Mouse (Mus musculus): ENCODE measurements around the gene Tubb4a. TPM values are rescaled to one million over a fixed set of nuclear protein-coding genes. Genes with fewer than 3 reads are reported as not detected.
A peak's percentile ranks its signal among the peaks of the same experiment; 100 is the strongest.
"Not testable (repeated sequence)": the region's sequence is repeated elsewhere in the genome, so short reads cannot be mapped to it uniquely, and the experiment has no call there.

Gene Tubb4a
- total RNA-seq, 2 experiments from 2014 or later: 1.3 to 1.4 TPM

DNA sequence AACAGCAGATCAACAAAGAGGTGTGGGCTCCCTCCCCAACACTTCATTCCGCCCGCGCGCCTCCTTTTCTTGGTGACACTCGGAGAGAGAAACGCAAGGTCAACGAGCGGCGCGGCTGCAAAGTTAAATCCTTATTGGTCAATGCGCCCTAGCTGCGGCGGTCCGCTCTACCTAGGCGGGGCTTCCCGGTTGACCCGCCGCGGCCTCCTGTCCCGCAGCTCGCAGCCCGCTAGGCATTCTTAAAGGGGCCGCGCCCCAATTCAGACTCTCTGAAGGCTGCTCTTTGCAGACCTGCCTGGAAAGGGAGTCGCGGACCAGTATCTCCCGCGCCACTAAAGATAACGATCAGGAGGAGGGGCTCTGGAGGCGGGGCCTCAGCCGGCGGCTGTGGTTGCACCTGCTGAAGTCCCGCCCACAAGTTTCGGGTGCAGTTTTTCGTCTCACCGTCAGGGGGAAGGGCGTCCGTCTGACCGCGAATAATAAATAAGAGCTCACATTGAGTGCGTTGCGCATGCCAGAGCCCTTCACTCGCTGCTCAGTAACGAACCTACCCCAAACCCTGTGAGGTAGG, 27.3 kb downstream of the Tubb4a start:
- DNase-seq: peak; percentile 90 to 94
- intact Hi-C loops (cut with DNase I): loop anchor here (5.0 to 10.0 kb wide), 2 partner anchors 63 to 104 kb away; partner anchors contain the start of gene Alkbh7

DNA sequence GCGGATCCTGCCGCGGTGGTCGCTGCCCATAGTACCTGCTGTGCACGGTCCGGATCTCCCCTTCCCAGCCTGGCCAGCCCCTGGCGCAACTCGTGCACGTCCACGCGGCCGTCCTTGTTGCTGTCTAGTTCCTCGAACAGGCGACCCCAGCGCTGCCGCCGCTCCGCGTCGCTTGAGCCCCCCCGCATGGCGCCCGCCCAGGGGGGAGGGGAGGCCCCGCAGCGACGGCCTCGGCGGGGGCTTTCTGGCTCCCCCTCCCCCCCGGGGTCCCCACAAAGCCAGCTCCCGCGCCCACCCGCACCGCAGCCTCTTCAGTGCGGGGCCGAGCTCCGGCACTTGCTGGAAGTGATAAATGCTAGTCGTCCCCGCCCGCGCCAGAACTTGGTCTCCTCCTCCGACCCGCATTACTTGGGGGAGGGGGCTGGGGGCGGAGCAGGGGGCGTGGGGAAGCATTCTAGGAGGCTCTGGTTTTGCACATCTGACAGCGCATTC, 28.1 kb downstream of the Tubb4a start, which contains the start of gene Slc25a23:
TSS of gene Slc25a23 (minus strand) at position 378 of the 492 bp plus-strand sequence.
- intact Hi-C loops (cut with DNase I): loop anchor here (5.0 kb wide), 1 partner anchor 232 kb away; no protein-coding TSS in a partner anchor
- DNase-seq: peak; percentile 45 to 48

DNA sequence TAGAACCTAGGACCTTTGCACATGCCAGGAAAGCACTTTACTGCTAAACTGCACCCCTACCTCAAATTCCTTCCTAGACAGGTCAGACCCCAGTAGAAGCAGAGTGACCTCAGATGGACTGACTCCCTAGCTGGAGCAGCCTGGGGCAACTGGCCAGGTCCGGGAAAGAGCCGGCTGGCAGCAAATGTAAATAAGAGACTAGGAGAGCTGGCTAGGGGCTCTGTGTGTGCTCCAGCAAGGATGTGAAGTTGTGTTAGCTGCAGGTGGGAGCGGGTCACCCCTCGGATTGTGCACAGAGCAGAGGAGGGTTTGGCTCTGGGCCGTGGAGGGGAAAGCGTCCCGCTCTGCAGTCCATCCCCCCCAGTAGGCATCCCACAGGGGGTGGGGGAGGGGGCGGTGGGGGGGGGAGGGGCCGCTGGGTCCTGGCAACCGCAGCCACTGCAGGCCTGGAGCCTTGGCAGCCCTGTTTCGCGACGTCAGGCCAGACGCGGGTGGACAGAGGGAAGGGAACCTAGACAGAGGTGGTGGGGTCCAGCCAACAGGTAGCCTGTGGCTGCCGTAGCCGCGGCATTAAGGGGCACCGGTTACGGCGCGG, 28.6 kb downstream of the Tubb4a start, which contains the start of gene Crb3:
TSS of gene Crb3 (plus strand) at position 215 of the 595 bp plus-strand sequence.
- intact Hi-C loops (cut with DNase I): loop anchor here (5.0 kb wide), 1 partner anchor 232 kb away; no protein-coding TSS in a partner anchor
- peak; percentile 27 to 31 for DNase-seq

DNA sequence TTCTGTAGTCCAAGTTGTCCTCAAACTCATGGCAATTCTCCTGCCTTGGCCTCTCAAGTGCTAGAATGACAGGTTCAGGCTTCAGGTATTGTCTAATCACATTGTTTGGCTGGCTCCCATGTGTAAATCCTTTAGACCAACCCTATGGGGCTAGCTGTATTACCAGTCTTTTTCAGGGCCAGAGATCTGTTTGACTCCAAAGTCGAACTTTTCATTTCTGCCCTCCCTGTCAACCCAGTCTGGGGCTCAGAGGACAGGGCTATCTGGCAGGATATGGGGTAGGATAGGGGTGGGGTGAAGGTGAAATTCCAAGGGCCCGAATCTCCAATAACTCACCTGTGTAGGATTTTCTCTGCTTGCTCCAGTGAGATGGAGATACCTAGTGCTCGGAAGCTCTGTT, 31.3 kb downstream of the Tubb4a start:
- DNase-seq: no peak
- intact Hi-C loops (cut with DNase I): loop anchor here (5.0 kb wide), 1 partner anchor 229 kb away; no protein-coding TSS in a partner anchor

DNA sequence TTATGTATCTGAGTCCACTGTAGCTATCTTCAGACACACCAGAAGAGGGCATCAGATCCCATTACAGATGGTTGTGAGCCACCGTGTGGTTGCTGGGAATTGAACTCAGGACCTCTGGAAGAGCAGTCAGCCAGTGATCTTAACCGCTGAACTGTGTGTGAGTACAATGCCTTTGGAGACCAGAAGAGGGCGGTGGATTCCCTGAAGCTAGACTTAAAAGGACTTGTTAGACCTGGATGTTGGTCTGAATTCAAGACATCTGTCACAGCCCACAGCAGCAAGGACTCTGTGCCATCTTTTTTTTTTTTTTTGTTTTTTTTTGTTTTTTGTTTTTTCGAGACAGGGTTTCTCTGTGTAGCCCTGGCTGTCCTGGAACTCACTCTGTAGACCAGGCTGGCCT, 35.9 kb downstream of the Tubb4a start:
- intact Hi-C loops (cut with DNase I); DNase-seq: not testable (repeated sequence)

DNA sequence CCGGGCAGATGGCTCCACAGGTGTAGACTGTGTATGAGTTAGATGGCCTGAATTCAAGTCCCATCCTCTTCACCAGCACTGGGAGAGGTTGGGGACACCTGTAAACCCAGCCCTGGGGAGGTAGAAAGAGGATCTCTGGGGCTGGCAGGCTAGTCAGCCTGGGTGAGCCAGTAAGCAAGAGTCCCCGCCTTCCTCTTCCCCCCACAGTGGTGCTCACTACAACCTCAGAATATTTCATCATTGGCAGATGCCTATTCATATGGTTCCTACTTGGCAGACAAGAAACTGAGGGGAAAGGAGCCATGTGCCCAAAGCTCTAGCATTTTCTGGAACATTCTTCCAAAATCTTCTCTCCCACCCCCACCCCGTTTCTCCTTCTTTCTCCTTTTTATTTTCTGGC, 38.8 kb downstream of the Tubb4a start:
- intact Hi-C loops (cut with DNase I): no loop called here
- DNase-seq: no peak

DNA sequence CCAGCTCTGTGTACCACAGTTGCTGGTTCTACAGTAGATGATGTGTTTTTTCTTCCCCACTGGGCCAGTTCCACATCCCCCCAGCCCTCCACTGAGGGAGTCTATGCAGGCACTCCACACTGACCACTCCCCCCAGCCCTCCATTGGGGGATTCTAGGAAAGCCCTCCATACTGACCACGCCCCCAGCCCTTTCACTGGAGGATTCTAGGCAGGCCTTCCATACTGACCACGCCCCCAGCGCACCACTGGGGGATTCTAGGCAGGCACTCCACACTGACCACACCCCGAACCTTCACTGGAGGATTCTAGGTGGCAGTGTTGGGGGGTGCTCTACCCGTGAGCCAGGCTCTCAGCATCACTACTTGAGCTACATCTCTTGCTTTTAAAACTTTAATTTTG, 40.2 kb downstream of the Tubb4a start:
- intact Hi-C loops (cut with DNase I): no loop called here
- DNase-seq: no peak

DNA sequence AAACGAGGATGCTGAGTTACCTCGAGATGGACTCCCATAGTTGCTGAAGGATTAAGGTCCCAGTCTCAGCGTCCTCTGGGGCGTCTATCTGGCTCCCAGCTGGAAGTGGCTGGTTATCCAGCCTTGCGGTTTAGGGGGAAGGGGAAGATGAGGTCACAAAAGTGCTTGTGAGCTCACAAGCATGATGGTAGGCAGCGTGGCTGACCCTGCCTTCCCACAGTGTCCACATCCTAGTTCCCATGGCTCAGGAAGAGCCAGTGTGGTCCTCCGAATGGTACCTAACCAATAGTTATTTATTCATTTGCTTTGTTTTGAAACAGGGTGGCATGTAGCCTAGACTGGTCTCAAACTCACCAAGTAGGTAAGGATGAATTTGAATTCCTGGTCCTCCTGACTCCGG, 46.0 kb downstream of the Tubb4a start, which contains the start of gene Slc25a41:
TSS of gene Slc25a41 (minus strand) at position 101 of the 400 bp plus-strand sequence.
- no peak for DNase-seq

DNA sequence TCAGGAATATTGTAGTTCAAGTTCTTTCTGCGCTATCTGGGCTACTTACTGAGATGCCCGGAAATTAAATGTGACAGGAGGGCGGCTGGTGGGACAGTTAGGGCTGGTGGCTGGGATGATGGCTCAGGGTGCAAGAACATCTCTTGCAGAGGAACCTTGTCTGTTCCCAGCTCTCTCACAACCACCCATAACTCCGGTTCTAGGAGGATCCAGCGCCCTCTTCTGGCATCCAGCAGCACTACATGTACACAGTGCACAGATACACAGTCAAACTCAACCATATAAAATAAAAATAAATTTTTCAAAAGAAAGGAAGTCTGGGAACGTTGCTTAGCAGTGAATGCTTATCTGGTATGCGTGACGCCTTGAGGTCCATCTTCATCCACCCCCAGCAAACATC, 48.6 kb downstream of the Tubb4a start:
- no peak for DNase-seq
- intact Hi-C loops (cut with DNase I): no loop called here

More for the DNA sequence above, 46.0 kb downstream of the Tubb4a start, which contains the start of gene Slc25a41:
- intact Hi-C loops (cut with DNase I): no loop called here

DNA sequence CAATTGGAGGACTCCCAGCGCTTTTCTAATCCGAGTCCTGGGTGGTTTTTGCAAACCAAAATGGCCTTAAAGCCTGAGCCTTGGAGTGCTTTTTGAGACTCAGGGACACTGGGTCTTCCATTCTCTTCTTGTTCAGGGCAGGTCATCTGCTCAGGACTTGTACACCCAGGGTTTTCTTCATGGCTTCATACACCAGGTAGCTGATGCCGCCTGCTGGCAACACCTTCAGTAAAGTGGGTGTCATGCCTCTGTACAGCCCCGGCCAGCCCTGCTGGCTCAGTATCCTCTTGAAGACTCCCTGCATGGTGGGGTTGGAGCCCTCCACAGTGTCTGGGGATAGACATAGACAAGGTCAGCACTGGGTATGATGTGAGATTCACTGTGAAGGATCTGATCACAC, 54.7 kb downstream of the Tubb4a start:
- intact Hi-C loops (cut with DNase I): loop anchor here (5.0 kb wide), 1 partner anchor 941 kb away; no protein-coding TSS in a partner anchor
- DNase-seq: no peak

DNA sequence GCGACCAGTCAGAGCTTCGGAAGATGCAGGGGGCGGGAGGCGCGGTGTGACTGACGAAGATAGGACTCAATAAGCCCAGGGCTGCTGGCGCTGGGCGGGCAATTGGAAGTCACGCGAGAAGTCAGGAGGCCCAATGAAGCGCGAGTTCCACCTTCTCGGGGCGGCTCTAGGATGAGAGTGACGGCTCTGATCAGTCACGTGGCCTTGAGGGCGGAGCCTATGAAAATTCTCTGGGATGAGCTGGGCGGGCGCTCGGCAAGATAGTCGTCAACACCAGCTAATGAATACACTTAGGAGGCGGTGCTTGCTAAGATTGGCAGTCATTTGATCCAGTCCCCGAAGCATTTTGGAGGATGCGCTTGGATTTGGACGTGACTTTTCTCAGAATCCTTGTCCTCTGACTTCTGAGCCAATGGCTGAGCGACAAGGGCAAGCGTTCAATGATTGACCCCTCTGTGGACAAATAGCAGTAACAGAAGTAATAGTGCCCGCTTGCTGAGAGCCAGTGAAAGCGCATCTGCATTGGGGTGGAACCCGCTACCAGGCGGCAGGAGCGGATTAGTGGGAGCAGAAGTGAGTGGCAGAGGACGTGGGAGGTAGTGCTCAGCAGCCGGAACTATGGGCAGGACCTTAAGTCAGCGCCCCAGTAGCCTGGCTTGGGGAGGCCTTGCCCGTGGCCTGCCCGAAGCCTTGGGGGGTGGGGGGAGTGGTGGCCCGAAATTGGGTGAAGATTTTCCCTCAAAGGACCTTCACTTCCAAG, 55.7 kb downstream of the Tubb4a start:
- intact Hi-C loops (cut with DNase I): loop anchor here (2.0 to 5.0 kb wide), 2 partner anchors 19 to 940 kb away; no protein-coding TSS in a partner anchor
- peak; percentile 98 to 99 for DNase-seq

DNA sequence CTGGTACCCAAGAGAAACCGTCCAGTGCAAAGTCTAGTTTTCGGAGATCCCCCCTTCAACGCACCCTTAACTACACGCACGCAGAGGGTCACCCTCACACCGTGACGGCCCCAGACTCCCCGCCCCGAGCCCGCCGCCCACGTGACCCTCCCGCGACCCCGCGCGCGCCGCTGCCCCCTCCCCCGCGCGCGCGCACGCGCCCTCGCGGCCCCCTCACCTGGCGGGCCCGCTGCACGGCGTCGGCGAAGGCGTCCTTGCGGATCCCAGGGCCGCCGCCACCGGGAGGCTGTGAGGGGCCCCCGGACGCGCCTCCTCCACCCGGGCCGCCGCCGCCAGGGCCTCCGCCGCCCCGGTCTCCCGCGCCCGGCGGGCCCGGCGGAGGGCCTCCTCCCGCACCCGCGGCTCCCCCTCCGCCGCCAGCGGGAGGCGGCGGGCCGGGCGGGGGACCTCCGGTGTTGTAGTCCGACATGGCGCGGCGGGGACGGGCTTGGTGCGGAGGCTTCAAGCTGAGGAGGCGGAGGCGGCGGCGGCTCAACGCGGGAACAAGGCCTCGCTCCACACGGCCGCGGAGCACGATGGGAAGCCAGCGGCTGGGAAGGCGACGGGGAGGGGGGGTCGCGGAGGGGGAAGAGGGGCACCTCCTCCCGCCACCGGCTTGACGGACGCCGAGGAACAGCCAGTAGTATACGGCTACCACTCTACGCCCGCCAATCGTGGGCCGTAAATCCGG, 56.5 kb downstream of the Tubb4a start, which contains the start of gene Khsrp:
TSS of gene Khsrp (minus strand) at position 592 of the 730 bp plus-strand sequence.
- DNase-seq: no peak
- intact Hi-C loops (cut with DNase I): loop anchor here (2.0 to 5.0 kb wide), 2 partner anchors 18 to 939 kb away; no protein-coding TSS in a partner anchor

Other genes starting within 250 kb of the Tubb4a start
- not detected for gene Acsbg2, start 213.3 kb downstream of the Tubb4a start, total RNA-seq (2021)
- not detected for gene 1700061G19Rik, start 212.3 kb downstream of the Tubb4a start, total RNA-seq (2021)
- 10 to 100 TPM; 16.6 to 17.6 TPM for gene Mllt1, start 152.4 kb downstream of the Tubb4a start, total RNA-seq (2021)
- not detected for gene Acer1, start 105.7 kb downstream of the Tubb4a start, total RNA-seq (2021)
- gene Clpp, start 97.5 kb downstream of the Tubb4a start, total RNA-seq (2021): 10 to 100 TPM; 28.7 to 33.4 TPM
- 10 to 100 TPM; 21.6 to 22.7 TPM for gene Alkbh7, start 90.4 kb downstream of the Tubb4a start, total RNA-seq (2021)
- not detected for gene Pspn, start 87.8 kb downstream of the Tubb4a start, total RNA-seq (2021)
- gene Gtf2f1, start 76.5 kb downstream of the Tubb4a start, total RNA-seq (2021): 10 to 100 TPM; 15.1 to 16.8 TPM
- not detected for gene Gm17949, start 76.3 kb downstream of the Tubb4a start, total RNA-seq (2021)
- gene Khsrp, start 56.3 kb downstream of the Tubb4a start, total RNA-seq (2021): 10 to 100 TPM; 20.8 to 27.9 TPM
- not detected for gene Slc25a41, start 46.1 kb downstream of the Tubb4a start, total RNA-seq (2021)
- gene Crb3, start 28.7 kb downstream of the Tubb4a start, total RNA-seq (2021): under 1 TPM; 0.51 to 0.57 TPM
- 10 to 100 TPM; 34.1 to 48.5 TPM for gene Slc25a23, start 27.9 kb downstream of the Tubb4a start, total RNA-seq (2021)
- under 1 TPM; 0.43 to 0.54 TPM for gene Dennd1c, start 9.3 kb downstream of the Tubb4a start, total RNA-seq (2021)
- under 1 TPM in 1 of 2 experiments, not detected in 1; 0.41 TPM for gene Tnfsf9, start 17.5 kb upstream of the Tubb4a start, total RNA-seq (2021)
- not detected for gene Cd70, start 62.0 kb upstream of the Tubb4a start, total RNA-seq (2021)
- under 1 TPM in 1 of 2 experiments, not detected in 1; 0.18 TPM for gene Tnfsf14, start 106.4 kb upstream of the Tubb4a start, total RNA-seq (2021)
- 10 to 100 TPM; 11.8 TPM for gene C3, start 140.4 kb upstream of the Tubb4a start, total RNA-seq (2021)
- 10 to 100 TPM; 20.5 to 22.6 TPM for gene Gpr108, start 160.7 kb upstream of the Tubb4a start, total RNA-seq (2021)
- 100 to 1,000 TPM; 142 to 152 TPM for gene Trip10, start 161.7 kb upstream of the Tubb4a start, total RNA-seq (2021)
- 1 to 10 TPM in 1 of 2 experiments, under 1 TPM in 1; 0.54 to 1.4 TPM for gene Vav1, start 191.3 kb upstream of the Tubb4a start, total RNA-seq (2021)

Measured in gastrocnemius, postnatal 36 days (tissue).